Mouse (Mus musculus): Measurements from ENCODE around the gene Nub1.
A peak's percentile ranks its signal among the peaks of the same experiment; 100 is the strongest.

The Nub1 gene

GRCm38 (mm10) chr5:24741172-24741885, 56.0 kb downstream of the Nub1 start:
- no peak for DNase-seq (ENCODE audit: low read depth)

- no peak for DNase-seq (ENCODE audit: low read depth)
These were observed 58.6 kb downstream of the Nub1 start for GRCm38 (mm10) chr5:24743956-24744355.

- DNase-seq (ENCODE audit: low read depth), result no peak
These were observed 62.2 kb downstream of the Nub1 start for GRCm38 (mm10) chr5:24747533-24747932.

GRCm38 (mm10) chr5:24749731-24750130, 64.4 kb downstream of the Nub1 start:
- no peak for DNase-seq (ENCODE audit: low read depth)

GRCm38 (mm10) chr5:24750321-24751304, 65.3 kb downstream of the Nub1 start:
- peak; percentile 87 for DNase-seq (ENCODE audit: low read depth)

- DNase-seq (ENCODE audit: low read depth), result peak; percentile 83
These were observed 66.2 kb downstream of the Nub1 start for GRCm38 (mm10) chr5:24751305-24752174.

GRCm38 (mm10) chr5:24752175-24752498, 66.8 kb downstream of the Nub1 start:
- peak; percentile 86 for DNase-seq (ENCODE audit: low read depth)

- no peak for DNase-seq (ENCODE audit: low read depth)
These were observed 71.6 kb downstream of the Nub1 start for GRCm38 (mm10) chr5:24756931-24757330.

GRCm38 (mm10) chr5:24757816-24758215, 72.5 kb downstream of the Nub1 start, which contains the start of gene Crygn:
TSS of gene Crygn (minus strand) at chr5:24758008.
- no peak for DNase-seq (ENCODE audit: low read depth)

Data from 416B (cell line).